Mouse (Mus musculus) olfactory bulb, adult 2 months (tissue): Measurements from ENCODE around the gene Krt14. TPM values are rescaled to one million over a fixed set of nuclear protein-coding genes. Genes with fewer than 3 reads are reported as not detected.

ENCODE experiments used
- H3K27ac ChIP-seq: fragments of 200-500 bp; 2 replicates; pipeline ENCODE4 v1.5.1; 2012; ENCODE audit warnings: low read depth, low read length; ENCODE audit not compliant: insufficient read depth
- H3K4me1 ChIP-seq: fragments of 200-500 bp; 2 replicates; pipeline ENCODE4 v1.6.1; 2012; ENCODE audit warnings: low read length; ENCODE audit not compliant: control insufficient read depth, insufficient read depth
- H3K4me3 ChIP-seq: fragments of 200-500 bp; 2 replicates; pipeline ENCODE4 v1.5.1; 2012; ENCODE audit warnings: mild to moderate bottlenecking, low read depth, low read length, moderate library complexity; ENCODE audit not compliant: insufficient read depth
- CTCF ChIP-seq: fragments of 200-500 bp; IDR thresholded peaks from 2 replicates; pipeline ENCODE4 v1.5.1; 2012; ENCODE audit warnings: low read depth, mild to moderate bottlenecking, low read length, moderate library complexity; ENCODE audit not compliant: insufficient read depth
- POLR2A ChIP-seq: fragments of 200-500 bp; IDR thresholded peaks from 2 replicates; pipeline ENCODE4 v1.6.1; 2012; ENCODE audit warnings: mild to moderate bottlenecking, low read depth, low read length, moderate library complexity; ENCODE audit not compliant: insufficient read depth
- WGBS: fragments of 180-500 bp; shearing (Covaris S2); methylation state at CpG from one replicate; pipeline ENCODE4 v1.1.7; 2018; 5-methylcytosine and 5-hydroxymethylcytosine counted together
- polyA plus RNA-seq: library from polyadenylated mRNA; stranded (reverse); fragments of >200 nt; gene quantifications from 2 replicates; pipeline ENCODE4 v1.2.4, GENCODE M21; 2012; ENCODE audit warnings: low replicate concordance; ENCODE audit not compliant: missing spikeins, insufficient read depth, insufficient read length

Gene Krt14
- polyA plus RNA-seq, 1 experiment: not detected

GRCm38 (mm10) chr11:100176791-100177190 is 30.6 kb downstream of the Krt14 start:
- WGBS: 90% methylated on average over 9 of the region's 9 CpGs
- H3K4me1 ChIP-seq: peaks cover 10% of the 10 kb centered on the region
- H3K27ac ChIP-seq: no peak overlapping the region
- TF ChIP-seq CTCF (no peak), POLR2A (no peak)
- H3K4me3 ChIP-seq: no peak overlapping the region

DNA sequence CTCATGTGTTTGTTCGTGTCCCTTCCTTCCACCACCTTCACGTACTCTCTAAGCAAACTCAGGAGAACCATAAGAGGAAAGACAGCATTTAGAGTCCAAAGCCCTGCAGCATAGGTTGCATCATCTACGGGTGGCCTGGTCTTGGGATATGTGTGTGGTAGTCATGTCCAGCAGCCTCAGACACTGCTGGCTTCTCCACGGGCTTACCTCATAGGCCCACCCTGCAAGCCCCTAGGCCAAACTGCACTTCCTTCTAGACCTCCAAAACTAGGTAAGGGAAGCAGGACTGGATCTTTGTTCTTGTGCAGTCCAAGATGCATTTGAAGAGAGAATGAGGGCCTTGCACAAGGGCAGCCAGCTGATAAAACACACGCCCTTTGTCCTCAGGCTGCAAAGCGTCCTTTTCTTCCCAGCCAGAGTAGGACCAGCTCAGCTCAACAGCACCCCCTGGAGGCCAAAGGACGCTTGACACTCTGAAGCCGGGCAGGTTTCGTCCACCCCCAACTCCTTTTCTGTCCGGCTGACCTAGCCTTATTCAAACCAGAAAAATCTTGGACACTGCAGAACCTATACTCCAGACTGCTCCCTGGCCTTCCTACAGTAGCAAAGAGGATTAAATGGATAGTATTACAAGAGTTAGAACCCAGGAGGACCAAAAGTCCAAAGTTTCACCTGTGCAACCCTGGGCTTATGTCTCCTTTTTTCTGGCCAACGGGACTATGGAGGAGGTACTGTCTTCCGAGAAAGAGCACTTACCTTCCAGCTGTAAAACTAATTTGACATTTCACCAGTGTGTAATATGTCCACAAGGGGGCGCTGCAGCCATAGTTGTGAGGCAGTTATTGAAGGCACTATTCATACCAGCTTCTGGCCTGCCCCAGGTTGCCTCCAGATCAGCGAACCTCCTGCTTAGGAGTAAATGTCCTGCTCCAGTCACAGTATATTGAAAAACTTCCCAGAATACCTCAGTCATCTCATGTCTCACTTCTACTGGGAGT is 38.3 kb downstream of the Krt14 start:
- Histone ChIP-seq H3K27ac (no peak overlapping the region), H3K4me1 (no peaks in the 10 kb centered on the region; the same call in 1 of the 2 replicates), H3K4me3 (no peak overlapping the region)
- no peak for TF ChIP-seq POLR2A
- TF ChIP-seq CTCF: peak; percentile 94
- 30% methylated on average over 14 of the region's 14 CpGs for WGBS

DNA sequence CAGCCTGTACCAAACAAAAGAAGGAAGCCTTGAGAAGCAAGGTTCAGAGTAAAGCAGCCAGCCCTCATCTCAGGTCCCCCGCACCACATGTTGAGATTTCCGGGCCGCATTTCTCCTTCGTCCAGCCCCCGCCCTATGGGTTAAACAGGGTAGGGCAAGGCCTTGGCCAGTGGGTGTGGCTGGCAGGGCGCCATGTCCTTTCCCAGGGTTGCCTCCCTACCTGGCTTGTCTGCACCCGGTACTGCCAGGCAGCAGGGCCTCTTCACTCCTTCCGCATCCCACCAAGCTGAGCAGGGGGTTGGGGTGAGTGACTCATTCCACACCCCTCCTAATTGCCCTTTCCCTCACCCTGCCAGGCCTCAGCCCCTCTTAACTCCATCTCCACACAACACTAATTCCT is 39.3 kb downstream of the Krt14 start:
- TF ChIP-seq CTCF: no peak
- no peak for TF ChIP-seq POLR2A
- no peaks in the 10 kb centered on the region; the same call in 1 of the 2 replicates for H3K4me1 ChIP-seq
- 88% methylated on average over 8 of the region's 8 CpGs for WGBS
- no peak overlapping the region for H3K4me3 ChIP-seq
- H3K27ac ChIP-seq: no peak overlapping the region

DNA sequence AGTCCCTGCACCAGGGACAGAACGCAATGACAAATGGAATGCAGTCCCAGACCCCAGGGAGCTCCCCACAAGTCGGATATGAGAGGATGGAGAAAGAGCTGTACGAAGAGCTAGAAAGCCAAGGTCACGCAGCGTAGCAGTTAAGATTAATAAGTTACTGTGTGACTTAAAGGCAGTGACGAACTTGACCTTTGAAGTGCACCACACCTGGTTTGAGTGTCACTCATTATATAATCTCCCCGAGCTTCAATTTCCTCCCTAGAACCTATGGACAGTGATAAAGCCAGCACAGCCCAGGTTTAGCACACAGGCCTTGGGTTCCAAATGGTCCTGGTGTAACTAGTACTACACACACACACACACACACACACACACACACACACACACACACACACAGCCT is 43.0 kb downstream of the Krt14 start:
- H3K4me3 ChIP-seq: no peak overlapping the region
- H3K27ac ChIP-seq: no peak overlapping the region
- H3K4me1 ChIP-seq: no peaks in the 10 kb centered on the region; the same call in 1 of the 2 replicates
- no peak for TF ChIP-seq CTCF
- no peak for TF ChIP-seq POLR2A
- WGBS: 84% methylated on average over 7 of the region's 7 CpGs

DNA sequence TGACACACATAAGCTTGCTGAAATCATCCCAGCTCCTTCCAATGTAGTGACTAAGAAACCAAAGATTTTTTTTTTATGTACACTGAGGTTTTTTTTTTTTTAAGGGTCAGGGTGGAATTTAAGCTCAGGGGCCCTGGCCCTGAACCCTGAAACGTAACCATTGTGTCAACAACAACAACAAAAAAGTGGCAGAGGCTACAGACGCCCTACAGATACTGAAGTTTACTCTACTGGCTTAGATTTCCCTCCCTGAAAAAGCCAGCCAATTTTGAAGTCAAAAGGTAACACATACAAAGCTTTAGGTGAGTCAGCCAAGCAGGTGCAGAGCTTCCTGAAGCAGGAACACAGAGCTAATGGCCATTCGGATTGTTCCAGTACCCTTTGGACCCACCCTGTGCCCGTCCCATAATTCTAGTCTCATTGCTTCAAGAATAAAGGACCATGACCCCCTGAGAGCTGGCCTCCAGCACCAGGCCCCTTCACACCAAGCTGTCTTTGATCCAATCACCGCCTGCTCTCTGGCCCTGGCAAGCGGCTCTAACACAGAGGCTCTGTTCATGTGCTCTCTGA is 49.4 kb downstream of the Krt14 start:
- WGBS: 80% methylated on average over 6 of the region's 6 CpGs

GRCm38 (mm10) chr11:100157331-100157730 is 50.0 kb downstream of the Krt14 start:
- H3K4me1 ChIP-seq: peaks cover 3% of the 10 kb centered on the region; the same call in 1 of the 2 replicates
- TF ChIP-seq POLR2A (no peak), CTCF (no peak)
- 81% methylated on average over 3 of the region's 3 CpGs for WGBS

More for the DNA sequence above, 49.4 kb downstream of the Krt14 start:
- H3K4me3 ChIP-seq: no peak overlapping the region
- TF ChIP-seq POLR2A (no peak), CTCF (no peak)
- H3K4me1 ChIP-seq: no peaks in the 10 kb centered on the region
- H3K27ac ChIP-seq: no peak overlapping the region

GRCm38 (mm10) chr11:100155497-100156255 is 51.7 kb downstream of the Krt14 start:
- 53% methylated on average over 8 of the region's 8 CpGs for WGBS
- no peak for TF ChIP-seq CTCF
- no peak for TF ChIP-seq POLR2A
- Histone ChIP-seq H3K27ac (no peak overlapping the region), H3K4me3 (no peak overlapping the region), H3K4me1 (peaks cover 3% of the 10 kb centered on the region; the same call in 1 of the 2 replicates)

More at GRCm38 (mm10) chr11:100157331-100157730, 50.0 kb downstream of the Krt14 start:
- no peak overlapping the region for H3K27ac ChIP-seq
- no peak overlapping the region for H3K4me3 ChIP-seq

Other genes starting within 250 kb of the Krt14 start
- not detected in 2 replicates for gene Krtap29-1, start 228.5 kb downstream of the Krt14 start, polyA plus RNA-seq
- not detected in 2 replicates for gene Krtap16-1, start 221.0 kb downstream of the Krt14 start, polyA plus RNA-seq
- gene Krtap17-1, start 213.6 kb downstream of the Krt14 start, polyA plus RNA-seq: not detected in 2 replicates
- gene Krt33a, start 191.3 kb downstream of the Krt14 start, polyA plus RNA-seq: not detected in 2 replicates
- gene Krt33b, start 177.7 kb downstream of the Krt14 start, polyA plus RNA-seq: not detected in 2 replicates
- not detected in 2 replicates for gene Krt34, start 166.0 kb downstream of the Krt14 start, polyA plus RNA-seq
- gene Krt31, start 157.0 kb downstream of the Krt14 start, polyA plus RNA-seq: not detected in 2 replicates
- gene Krt32, start 119.3 kb downstream of the Krt14 start, polyA plus RNA-seq: not detected in 2 replicates
- not detected in 2 replicates for gene Krt35, start 111.3 kb downstream of the Krt14 start, polyA plus RNA-seq
- gene Krt36, start 101.9 kb downstream of the Krt14 start, polyA plus RNA-seq: not detected in 2 replicates
- gene Krt13, start 86.0 kb downstream of the Krt14 start, polyA plus RNA-seq: not detected in 2 replicates
- gene Krt15, start 71.6 kb downstream of the Krt14 start, polyA plus RNA-seq: not detected in 2 replicates
- gene Krt19, start 58.9 kb downstream of the Krt14 start, polyA plus RNA-seq: not detected in 2 replicates
- not detected in 2 replicates for gene Krt9, start 14.3 kb downstream of the Krt14 start, polyA plus RNA-seq
- gene Krt16, start 41.4 kb upstream of the Krt14 start, polyA plus RNA-seq: not detected in 2 replicates
- gene Krt17, start 53.5 kb upstream of the Krt14 start, polyA plus RNA-seq: not detected in 2 replicates
- not detected in 2 replicates for gene Krt42, start 62.3 kb upstream of the Krt14 start, polyA plus RNA-seq
- not detected in 2 replicates for gene Eif1, start 112.3 kb upstream of the Krt14 start, polyA plus RNA-seq
- not detected in 2 replicates for gene Gast, start 126.9 kb upstream of the Krt14 start, polyA plus RNA-seq
- gene Hap1, start 148.6 kb upstream of the Krt14 start, polyA plus RNA-seq: not detected in 2 replicates
- not detected in 2 replicates for gene Jup, start 190.2 kb upstream of the Krt14 start, polyA plus RNA-seq
- gene P3h4, start 207.3 kb upstream of the Krt14 start, polyA plus RNA-seq: not detected in 2 replicates
- gene Fkbp10, start 208.1 kb upstream of the Krt14 start, polyA plus RNA-seq: not detected in 2 replicates
- not detected in 2 replicates for gene Nt5c3b, start 234.3 kb upstream of the Krt14 start, polyA plus RNA-seq
- gene Klhl10, start 234.4 kb upstream of the Krt14 start, polyA plus RNA-seq: not detected in 2 replicates